Mouse (Mus musculus) E14TG2a.4 (cell line): ENCODE data around the gene Fbln7.

Experiments used
- CTCF ChIP-seq: conservative IDR thresholded peaks from 2 replicates; pipeline ENCODE4 v1.5.1; 2014; ENCODE audit warnings: low read length
- NANOG ChIP-seq: IDR thresholded peaks from 2 replicates; pipeline ENCODE4 v1.6.1; 2014; ENCODE audit warnings: borderline replicate concordance, low read length, mixed read lengths
- POU5F1 ChIP-seq: IDR thresholded peaks from 2 replicates; pipeline ENCODE4 v1.6.1; 2014; ENCODE audit warnings: low read length, borderline replicate concordance

DNA sequence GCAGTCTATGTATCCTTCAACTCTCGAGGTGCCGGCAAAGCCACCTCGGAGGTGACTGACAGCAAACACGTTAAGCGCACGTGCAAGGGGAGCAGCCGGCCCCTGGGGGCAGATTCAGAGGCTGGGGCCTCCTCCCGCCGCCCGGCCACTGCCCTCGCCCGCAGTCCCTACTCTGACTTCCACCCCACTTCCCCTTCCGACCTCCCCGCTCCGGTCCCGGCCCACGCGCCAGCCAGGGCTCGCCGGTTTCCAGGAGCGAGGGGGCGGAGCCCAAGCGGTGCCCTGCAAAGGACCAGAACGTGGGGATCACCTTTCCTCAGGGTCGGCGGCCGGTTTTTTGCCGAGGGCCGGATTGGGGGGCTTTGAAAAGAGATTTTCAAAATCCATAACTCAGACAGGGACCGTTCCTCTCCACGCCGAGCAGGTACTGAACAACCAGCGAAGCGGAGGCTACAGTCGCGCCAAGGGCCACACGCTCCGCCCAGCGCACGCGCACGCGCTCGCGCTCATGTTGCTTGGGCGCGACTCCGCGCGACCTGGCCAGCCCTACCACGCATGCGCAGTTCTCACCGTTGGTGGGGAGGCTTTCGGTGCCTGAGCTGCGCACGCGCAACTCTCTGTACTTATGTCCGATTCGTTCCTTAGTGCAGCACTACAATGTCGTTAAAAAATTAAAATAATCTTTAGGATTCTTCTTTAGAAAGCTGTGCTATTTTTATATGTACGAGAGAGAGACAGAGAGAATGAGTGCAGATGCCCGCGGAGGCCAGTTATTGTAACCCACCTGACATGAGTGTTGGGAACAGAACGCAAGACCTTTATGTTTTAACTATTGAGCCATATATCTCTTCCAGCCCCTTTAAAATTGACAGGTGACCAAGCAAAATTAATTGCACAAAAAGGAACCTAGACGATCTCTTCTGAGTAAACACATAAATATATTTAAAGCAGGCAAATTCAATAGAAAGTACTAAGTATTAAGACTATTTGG, 81.1 kb downstream of the Fbln7 start, which contains the start of gene Zc3h8:
- TF ChIP-seq CTCF (no peak), POU5F1 (no peak), NANOG (no peak)
